Mouse (Mus musculus) adrenal gland, postnatal 14 days (tissue): Measurements from ENCODE around the gene Ap4b1. TPM values are rescaled to one million over a fixed set of nuclear protein-coding genes. Genes with fewer than 3 reads are reported as not detected.
A peak's percentile ranks its signal among the peaks of the same experiment; 100 is the strongest.
"Not testable (repeated sequence)": the region's sequence is repeated elsewhere in the genome, so short reads cannot be mapped to it uniquely, and the experiment has no call there.

ENCODE experiments used
- DNase-seq: peaks from one replicate; pipeline ENCODE4 v3.0.0; 2021; ENCODE audit warnings: mixed read lengths
- long read RNA-seq, 2 experiments: library from polyadenylated mRNA; stranded (forward); transcript quantifications; one replicate each; pipeline ENCODE4 v2.0.0; 2021
- total RNA-seq: library from RNA; stranded (reverse); gene quantifications from 2 replicates; pipeline ENCODE4 v1.2.3, GENCODE M21; 2021

The Ap4b1 gene
- 17.2 and 29.1 TPM in 2 replicates for total RNA-seq
- long read RNA-seq, experiment 1, transcript Ap4b1-201 (10 exons, 2,799 nt), result major isoform, 9 of 16 reads
- long read RNA-seq, experiment 1, partial matches to known transcripts, result 1 of 16 reads
- long read RNA-seq, experiment 1, other reads (novel, unspliced or antisense), result 2 of 16 reads
- long read RNA-seq, experiment 2, transcript Ap4b1-201 (10 exons, 2,799 nt), result major isoform, 9 of 15 reads
- long read RNA-seq, experiment 2, partial matches to known transcripts, result 1 of 15 reads
- long read RNA-seq, experiment 2, other reads (novel, unspliced or antisense), result 4 of 15 reads

GRCm38 (mm10) chr3:103808891-103809798 lies at the start of gene Ap4b1, which contains the start of the genes Dclre1b and Gm43064:
Ap4b1 (plus strand) TSS chr3:103809520.
Dclre1b (minus strand) TSS chr3:103809444.
Gm43064 (plus strand) TSS chr3:103809573.
- DNase-seq, result peak; percentile 96

GRCm38 (mm10) chr3:103766789-103767188 lies 42.5 kb upstream of the Ap4b1 start:
- no peak for DNase-seq

GRCm38 (mm10) chr3:103771531-103772130 lies 37.7 kb upstream of the Ap4b1 start:
- peak; percentile 89 for DNase-seq

GRCm38 (mm10) chr3:103772846-103773245 lies 36.5 kb upstream of the Ap4b1 start:
- DNase-seq, result peak; percentile 42

GRCm38 (mm10) chr3:103773508-103773907 lies 35.8 kb upstream of the Ap4b1 start:
- no peak for DNase-seq

GRCm38 (mm10) chr3:103774009-103774408 lies 35.3 kb upstream of the Ap4b1 start:
- DNase-seq, result no peak

- DNase-seq, result no peak
These were observed 31.4 kb upstream of the Ap4b1 start for GRCm38 (mm10) chr3:103777940-103778339.

GRCm38 (mm10) chr3:103778660-103779059 lies 30.7 kb upstream of the Ap4b1 start:
- DNase-seq, result no peak

GRCm38 (mm10) chr3:103779183-103779582 lies 30.1 kb upstream of the Ap4b1 start:
- DNase-seq, result no peak

GRCm38 (mm10) chr3:103780271-103780670 lies 29.0 kb upstream of the Ap4b1 start:
- no peak for DNase-seq

GRCm38 (mm10) chr3:103780777-103781176 lies 28.5 kb upstream of the Ap4b1 start:
- DNase-seq, result no peak

- no peak for DNase-seq
These were observed 26.3 kb upstream of the Ap4b1 start for GRCm38 (mm10) chr3:103782844-103783609.

GRCm38 (mm10) chr3:103787225-103787624 lies 22.1 kb upstream of the Ap4b1 start:
- peak; percentile 37 for DNase-seq

- no peak for DNase-seq
These were observed 20.2 kb upstream of the Ap4b1 start for GRCm38 (mm10) chr3:103789096-103789495.

- peak; percentile 64 for DNase-seq
These were observed 19.4 kb upstream of the Ap4b1 start for GRCm38 (mm10) chr3:103789891-103790345.

- no peak for DNase-seq
These were observed 18.8 kb upstream of the Ap4b1 start for GRCm38 (mm10) chr3:103790346-103791145.

- peak; percentile 97 for DNase-seq
These were observed 17.9 kb upstream of the Ap4b1 start, which contains the start of gene Hipk1 for GRCm38 (mm10) chr3:103791230-103792110. Hipk1 (minus strand) TSS chr3:103791563.

- not testable (repeated sequence) for DNase-seq
These were observed 17.3 kb upstream of the Ap4b1 start for GRCm38 (mm10) chr3:103792111-103792406.

- no peak for DNase-seq
These were observed 16.8 kb upstream of the Ap4b1 start for GRCm38 (mm10) chr3:103792566-103792965.

GRCm38 (mm10) chr3:103796389-103796788 lies 12.9 kb upstream of the Ap4b1 start:
- no peak for DNase-seq
